Mouse (Mus musculus): ENCODE measurements at regions not wholly inside any gene's neighbourhood (a gene's known extent, or its start where the extent isn't known, plus 50 kb on each side); places are given as distances from the start of the nearest gene placed in this dataset.

- no peaks in the 10 kb centered on the region for H3K36me3 ChIP-seq (replicated peaks; ENCODE audit: insufficient read depth, low read length)
- H3K4me2 ChIP-seq (ENCODE audit: low read depth, low read length), result no peak overlapping the region
- no peak overlapping the region for H3K4me3 ChIP-seq (ENCODE audit: low read depth, low read length)
- no peak overlapping the region for H3K9ac ChIP-seq (replicated peaks)
- TF ChIP-seq CTCF (IDR thresholded peaks at IDR 0.05; ENCODE audit: low read depth) (no peak), EP300 (IDR thresholded peaks at IDR 0.05; ENCODE audit: low read depth) (peak; percentile 78)
- no peaks in the 10 kb centered on the region for H3K27me3 ChIP-seq (ENCODE audit: insufficient read depth, low read length)
- DNase-seq (no peak), ATAC-seq (peak; percentile 27; the same call in 1 of the 2 replicates)
- H3K27ac ChIP-seq (ENCODE audit: low read depth), result no peak overlapping the region
- H3K9me3 ChIP-seq (ENCODE audit: low read length), result no peaks in the 10 kb centered on the region
- no peaks in the 10 kb centered on the region for H3K4me1 ChIP-seq (ENCODE audit: insufficient read depth)
Measured at GRCm38 (mm10) chrX:142507475-142507874, 117.1 kb upstream of the Acsl4 start.

- TF ChIP-seq CTCF (IDR thresholded peaks at IDR 0.05; ENCODE audit: low read depth) (no peak), EP300 (IDR thresholded peaks at IDR 0.05; ENCODE audit: low read depth) (peak; percentile 75)
- Histone ChIP-seq H3K27ac (ENCODE audit: low read depth) (peak overlapping the region; percentile 39; the same call in 1 of the 2 replicates), H3K4me3 (ENCODE audit: low read depth, low read length) (no peak overlapping the region), H3K9ac (replicated peaks) (no peak overlapping the region), H3K36me3 (replicated peaks; ENCODE audit: insufficient read depth, low read length) (no peaks in the 10 kb centered on the region), H3K4me2 (ENCODE audit: low read depth, low read length) (0 out of 2 replicates have a peak overlapping the region, but pooled peaks have one; percentile 8), H3K4me1 (ENCODE audit: insufficient read depth) (no peaks in the 10 kb centered on the region), H3K27me3 (ENCODE audit: insufficient read depth, low read length) (no peaks in the 10 kb centered on the region), H3K9me3 (ENCODE audit: low read length) (no peaks in the 10 kb centered on the region)
- WGBS (ENCODE audit: insufficient replicate concordance), result 61% methylated on average over 5 of the region's 5 CpGs
- ATAC-seq (peak; percentile 82), DNase-seq (no peak)
Measured at GRCm38 (mm10) chrX:142516406-142517131, 126.2 kb upstream of the Acsl4 start.

GRCm38 (mm10) chrX:142517205-142517604, 126.9 kb upstream of the Acsl4 start:
- Histone ChIP-seq H3K27ac (ENCODE audit: low read depth) (no peak overlapping the region), H3K4me3 (ENCODE audit: low read depth, low read length) (no peak overlapping the region), H3K36me3 (replicated peaks; ENCODE audit: insufficient read depth, low read length) (no peaks in the 10 kb centered on the region), H3K9me3 (ENCODE audit: low read length) (no peaks in the 10 kb centered on the region), H3K4me2 (ENCODE audit: low read depth, low read length) (no peak overlapping the region), H3K9ac (replicated peaks) (no peak overlapping the region), H3K4me1 (ENCODE audit: insufficient read depth) (no peaks in the 10 kb centered on the region), H3K27me3 (ENCODE audit: insufficient read depth, low read length) (no peaks in the 10 kb centered on the region)
- TF ChIP-seq EP300 (IDR thresholded peaks at IDR 0.05; ENCODE audit: low read depth) (no peak), CTCF (IDR thresholded peaks at IDR 0.05; ENCODE audit: low read depth) (no peak)
- WGBS (ENCODE audit: insufficient replicate concordance), result 80% methylated on average over 5 of the region's 5 CpGs
- no peak for ATAC-seq
- DNase-seq, result no peak

GRCm38 (mm10) chrX:142521063-142521462, 130.7 kb upstream of the Acsl4 start:
- Histone ChIP-seq H3K4me2 (ENCODE audit: low read depth, low read length) (no peak overlapping the region), H3K4me3 (ENCODE audit: low read depth, low read length) (no peak overlapping the region), H3K9me3 (ENCODE audit: low read length) (no peaks in the 10 kb centered on the region), H3K27ac (ENCODE audit: low read depth) (peak overlapping the region; percentile 22; the same call in 1 of the 2 replicates), H3K27me3 (ENCODE audit: insufficient read depth, low read length) (no peaks in the 10 kb centered on the region), H3K9ac (replicated peaks) (no peak overlapping the region), H3K36me3 (replicated peaks; ENCODE audit: insufficient read depth, low read length) (no peaks in the 10 kb centered on the region), H3K4me1 (ENCODE audit: insufficient read depth) (no peaks in the 10 kb centered on the region)
- WGBS (ENCODE audit: insufficient replicate concordance), result 67% methylated on average over 4 of the region's 4 CpGs
- no peak for DNase-seq
- no peak for TF ChIP-seq EP300 (IDR thresholded peaks at IDR 0.05; ENCODE audit: low read depth)
- no peak for TF ChIP-seq CTCF (IDR thresholded peaks at IDR 0.05; ENCODE audit: low read depth)
- peak; percentile 81 for ATAC-seq

- 32% methylated on average over 1 of the region's 1 CpGs for WGBS (ENCODE audit: insufficient replicate concordance)
- peak; percentile 30 for DNase-seq
Measured at GRCm38 (mm10) chrX:142526953-142527352, 136.6 kb upstream of the Acsl4 start.

GRCm38 (mm10) chrX:142529892-142530291, 139.6 kb upstream of the Acsl4 start:
- Histone ChIP-seq H3K36me3 (replicated peaks; ENCODE audit: insufficient read depth, low read length) (no peaks in the 10 kb centered on the region), H3K9ac (replicated peaks) (no peak overlapping the region), H3K27ac (ENCODE audit: low read depth) (no peak overlapping the region), H3K4me3 (ENCODE audit: low read depth, low read length) (no peak overlapping the region), H3K4me1 (ENCODE audit: insufficient read depth) (no peaks in the 10 kb centered on the region), H3K27me3 (ENCODE audit: insufficient read depth, low read length) (no peaks in the 10 kb centered on the region), H3K4me2 (ENCODE audit: low read depth, low read length) (no peak overlapping the region), H3K9me3 (ENCODE audit: low read length) (no peaks in the 10 kb centered on the region)
- ATAC-seq (no peak), DNase-seq (no peak)
- 57% methylated on average over 7 of the region's 7 CpGs for WGBS (ENCODE audit: insufficient replicate concordance)
- peak; percentile 60 for TF ChIP-seq CTCF (IDR thresholded peaks at IDR 0.05; ENCODE audit: low read depth)
- no peak for TF ChIP-seq EP300 (IDR thresholded peaks at IDR 0.05; ENCODE audit: low read depth)

More at GRCm38 (mm10) chrX:142526953-142527352, 136.6 kb upstream of the Acsl4 start:
- Histone ChIP-seq H3K27me3 (ENCODE audit: insufficient read depth, low read length) (no peaks in the 10 kb centered on the region), H3K36me3 (replicated peaks; ENCODE audit: insufficient read depth, low read length) (no peaks in the 10 kb centered on the region), H3K4me3 (ENCODE audit: low read depth, low read length) (no peak overlapping the region), H3K9me3 (ENCODE audit: low read length) (no peaks in the 10 kb centered on the region), H3K4me2 (ENCODE audit: low read depth, low read length) (no peak overlapping the region), H3K9ac (replicated peaks) (no peak overlapping the region), H3K4me1 (ENCODE audit: insufficient read depth) (no peaks in the 10 kb centered on the region), H3K27ac (ENCODE audit: low read depth) (no peak overlapping the region)
- peak; percentile 63 for TF ChIP-seq CTCF (IDR thresholded peaks at IDR 0.05; ENCODE audit: low read depth)
- no peak for TF ChIP-seq EP300 (IDR thresholded peaks at IDR 0.05; ENCODE audit: low read depth)
- 0 out of 2 replicates have a peak, but pooled peaks have one; percentile 15 for ATAC-seq
